Mouse (Mus musculus): ENCODE results near the gene Mat2b. TPM values are rescaled to one million over a fixed set of nuclear protein-coding genes. Genes with fewer than 3 reads are reported as not detected.
A peak's percentile ranks its signal among the peaks of the same experiment; 100 is the strongest.
"Not testable (repeated sequence)": the region's sequence is repeated elsewhere in the genome, so short reads cannot be mapped to it uniquely, and the experiment has no call there.

The Mat2b gene
- 98.7 and 108 TPM in 2 replicates for polyA plus RNA-seq (2016; fragmentation: Nextera tagmentation; extraction: Ambion mirVana)

DNA sequence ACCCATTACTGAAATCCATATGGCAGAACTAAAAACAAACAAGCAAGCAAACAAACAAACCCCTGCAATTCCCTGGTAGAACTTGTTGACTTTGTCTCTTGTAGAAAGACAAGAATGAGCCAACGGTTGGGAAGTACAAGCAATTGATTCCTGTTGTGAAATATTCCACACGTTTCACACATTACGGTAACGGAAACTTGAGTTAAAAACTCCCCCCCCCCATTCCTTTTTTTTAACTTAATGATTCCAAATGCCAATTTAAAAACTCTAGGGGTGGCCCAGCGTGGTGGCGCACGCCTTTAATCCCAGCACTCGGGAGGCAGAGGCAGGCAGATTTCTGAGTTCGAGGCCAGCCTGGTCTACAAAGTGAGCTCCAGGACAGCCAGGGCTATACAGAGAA, at the start of gene Mat2b:
TSS of gene Mat2b (minus strand) at position 101 of the 400 bp plus-strand sequence.
- H3K4me1 ChIP-seq (replicated peaks): peaks cover 27% of the 10 kb centered on the region
- 0 out of 2 replicates have a peak, but pooled peaks cover 4% of the 10 kb centered on the region for H3K9me3 ChIP-seq
- no peaks in the 10 kb centered on the region for H3K27me3 ChIP-seq (ENCODE audit: insufficient read depth, poor library complexity, severe bottlenecking)
- H3K27ac ChIP-seq: peak within 1 kb of the TSS; percentile 98
- peaks cover 8% of the 10 kb centered on the region for H3K36me3 ChIP-seq
- H3K4me3 ChIP-seq: peak within 1 kb of the TSS; percentile 79
- 90% methylated on average over 9 of the region's 9 CpGs for WGBS
- DNase-seq (ENCODE audit: low spot score): no peak

DNA sequence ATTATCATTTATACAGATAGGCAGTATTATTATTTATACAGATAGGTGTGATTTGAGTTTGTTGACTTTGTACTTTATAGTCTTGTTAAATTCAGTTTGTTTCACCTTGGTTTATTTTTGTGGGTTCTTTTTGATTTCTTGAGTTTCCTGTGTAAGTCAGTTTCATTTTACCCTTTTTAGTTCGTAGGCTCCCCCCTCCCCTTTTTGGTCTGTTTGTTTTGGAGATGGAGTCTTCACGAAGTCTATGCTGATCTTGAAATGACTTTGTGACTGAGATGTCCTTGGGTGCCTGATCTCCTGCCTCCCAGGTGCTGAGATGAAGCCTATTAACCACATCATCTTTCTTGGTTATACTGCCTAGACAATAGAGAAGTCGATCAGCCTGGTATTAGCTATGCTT, 49.3 kb upstream of the Mat2b start:
- no peak overlapping the region for H3K4me3 ChIP-seq
- no peak for DNase-seq (ENCODE audit: low spot score)
- 90% methylated on average over 3 of the region's 3 CpGs for WGBS

DNA sequence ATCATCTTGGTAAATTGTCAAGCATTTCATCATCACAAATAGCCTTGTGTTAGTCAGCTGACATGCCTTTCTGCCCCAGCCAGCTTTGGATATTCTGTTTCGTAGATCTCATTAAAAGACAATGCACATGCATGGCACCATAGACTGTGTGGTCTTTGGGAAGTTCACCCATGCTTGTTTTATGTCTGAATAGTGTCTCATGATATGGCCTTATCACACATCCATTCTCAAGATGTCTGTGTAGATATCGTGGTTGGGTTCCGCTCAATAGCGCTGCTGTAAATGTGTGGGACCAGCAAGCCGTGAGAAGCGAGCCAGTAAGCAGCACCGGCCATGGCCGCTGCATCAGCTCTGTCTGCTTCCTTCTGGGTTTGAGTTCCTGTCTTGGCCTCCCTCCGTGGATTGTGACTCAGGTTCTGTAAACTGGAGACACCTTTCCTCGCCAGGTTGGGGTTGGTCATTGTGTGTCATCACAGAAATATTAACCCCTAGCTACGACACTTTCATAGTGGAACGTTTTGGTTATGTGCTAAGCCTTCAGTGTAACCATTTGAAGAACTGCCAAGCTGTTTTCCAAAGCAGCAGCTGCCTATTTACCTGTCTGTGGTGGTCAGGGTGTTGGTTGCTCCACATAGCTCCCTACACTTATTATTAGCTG, 46.7 kb upstream of the Mat2b start:
- WGBS: 91% methylated on average over 12 of the region's 12 CpGs
- H3K27ac ChIP-seq: no peak overlapping the region

More for the DNA sequence above, 49.3 kb upstream of the Mat2b start:
- no peak overlapping the region for H3K27ac ChIP-seq
- H3K9me3 ChIP-seq: no peaks in the 10 kb centered on the region
- no peaks in the 10 kb centered on the region for H3K4me1 ChIP-seq (replicated peaks)
- peaks cover 30% of the 10 kb centered on the region for H3K36me3 ChIP-seq
- H3K27me3 ChIP-seq (ENCODE audit: insufficient read depth, poor library complexity, severe bottlenecking): no peaks in the 10 kb centered on the region

GRCm38 (mm10) chr11:40737369-40737768, 42.4 kb upstream of the Mat2b start:
- Histone ChIP-seq H3K27ac (no peak overlapping the region), H3K4me1 (replicated peaks) (peaks cover 21% of the 10 kb centered on the region), H3K36me3 (peaks cover 64% of the 10 kb centered on the region), H3K4me3 (no peak overlapping the region), H3K9me3 (no peaks in the 10 kb centered on the region), H3K27me3 (ENCODE audit: insufficient read depth, poor library complexity, severe bottlenecking) (no peaks in the 10 kb centered on the region)
- DNase-seq (ENCODE audit: low spot score): no peak
- 91% methylated on average over 3 of the region's 3 CpGs for WGBS

More for the DNA sequence above, 46.7 kb upstream of the Mat2b start:
- H3K4me1 ChIP-seq (replicated peaks): no peaks in the 10 kb centered on the region
- no peak overlapping the region for H3K4me3 ChIP-seq
- no peak for DNase-seq (ENCODE audit: low spot score)
- H3K36me3 ChIP-seq: peaks cover 53% of the 10 kb centered on the region
- no peaks in the 10 kb centered on the region for H3K9me3 ChIP-seq
- H3K27me3 ChIP-seq (ENCODE audit: insufficient read depth, poor library complexity, severe bottlenecking): no peaks in the 10 kb centered on the region

DNA sequence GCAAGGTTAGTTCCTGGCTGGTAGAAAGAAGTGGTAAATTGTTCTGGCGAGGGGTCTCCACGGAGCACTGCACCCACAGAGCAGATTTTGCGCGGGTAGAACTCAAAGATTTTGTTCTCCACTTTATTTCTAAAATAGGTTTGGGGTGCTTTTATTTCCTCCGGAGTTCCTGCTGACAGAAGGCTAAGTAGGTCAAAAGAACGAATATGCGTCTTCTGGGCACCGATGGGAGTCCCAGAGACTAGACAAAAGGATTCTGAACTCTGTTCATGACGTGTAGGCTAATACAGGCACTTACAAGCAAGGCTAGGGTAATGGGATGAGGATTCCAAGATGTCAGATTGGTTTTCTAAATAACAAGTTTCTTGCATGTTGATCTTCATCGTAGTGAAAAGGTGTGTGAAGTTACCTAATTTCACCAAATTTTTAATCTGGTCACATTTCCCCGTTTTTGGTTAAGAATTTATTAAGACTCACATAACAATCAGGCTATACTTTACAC, 39.3 kb upstream of the Mat2b start:
- peak overlapping the region; percentile 97 for H3K27ac ChIP-seq
- 5% methylated on average over 11 of the region's 11 CpGs for WGBS
- no peaks in the 10 kb centered on the region for H3K9me3 ChIP-seq
- DNase-seq (ENCODE audit: low spot score): no peak
- peaks cover 48% of the 10 kb centered on the region for H3K36me3 ChIP-seq
- H3K4me3 ChIP-seq: peak overlapping the region; percentile 94
- H3K27me3 ChIP-seq (ENCODE audit: insufficient read depth, poor library complexity, severe bottlenecking): no peaks in the 10 kb centered on the region
- H3K4me1 ChIP-seq (replicated peaks): peaks cover 33% of the 10 kb centered on the region

DNA sequence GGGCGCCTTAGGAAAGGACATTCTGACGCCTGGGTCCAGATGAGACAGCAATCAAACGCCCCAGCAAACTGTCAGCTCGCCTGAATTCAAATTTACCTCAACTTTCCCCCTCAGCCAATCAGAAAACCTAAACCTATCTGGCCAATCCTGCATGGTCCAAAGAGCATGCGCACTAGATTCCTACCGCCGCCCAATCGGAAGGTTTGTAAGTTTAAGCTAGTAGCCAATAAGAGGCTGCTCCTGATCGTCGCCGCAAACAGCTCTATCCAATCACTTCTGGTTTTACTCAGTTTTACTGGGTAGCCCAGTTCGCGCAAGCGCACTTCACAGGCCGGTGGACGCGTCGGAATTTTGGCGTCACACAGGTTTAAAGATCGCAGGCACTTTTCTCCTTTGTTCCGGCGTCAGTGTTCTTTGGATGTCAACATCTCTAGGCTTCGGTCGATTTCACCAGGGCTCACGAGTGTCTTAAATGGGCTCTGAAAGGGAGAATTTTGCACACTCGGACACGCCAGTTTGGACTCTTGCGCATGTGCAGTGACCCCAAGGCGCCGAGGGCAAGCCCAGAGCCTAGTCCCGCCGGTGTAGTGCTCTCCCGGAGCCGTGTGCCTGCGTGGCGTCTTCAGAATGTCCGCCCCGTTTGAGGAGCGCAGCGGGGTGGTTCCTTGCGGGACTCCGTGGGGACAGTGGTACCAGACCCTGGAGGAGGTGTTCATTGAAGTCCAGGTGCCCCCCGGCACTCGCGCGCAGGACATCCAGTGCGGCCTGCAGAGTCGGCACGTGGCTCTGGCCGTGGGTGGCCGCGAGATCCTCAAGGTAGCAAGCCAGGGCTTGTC, 38.6 kb upstream of the Mat2b start, which contains the start of the genes Hmmr and Nudcd2:
TSS of gene Hmmr (minus strand) at position 84 of the 836 bp plus-strand sequence.
TSS of gene Nudcd2 (plus strand) at position 329 of the 836 bp plus-strand sequence.
- WGBS: under 1% methylated on average over 52 of the region's 52 CpGs
- peak; percentile 95 for DNase-seq (ENCODE audit: low spot score)
- H3K27ac ChIP-seq: peak within 1 kb of the TSS; percentile 97
- peaks cover 48% of the 10 kb centered on the region for H3K36me3 ChIP-seq
- H3K4me3 ChIP-seq: peak within 1 kb of the TSS; percentile 94
- H3K27me3 ChIP-seq (ENCODE audit: insufficient read depth, poor library complexity, severe bottlenecking): no peaks in the 10 kb centered on the region
- peaks cover 33% of the 10 kb centered on the region for H3K4me1 ChIP-seq (replicated peaks)
- H3K9me3 ChIP-seq: no peaks in the 10 kb centered on the region

GRCm38 (mm10) chr11:40732997-40733338, 38.0 kb upstream of the Mat2b start:
- WGBS: 1% methylated on average over 14 of the region's 14 CpGs
- Histone ChIP-seq H3K4me3 (peak overlapping the region; percentile 94), H3K4me1 (replicated peaks) (peaks cover 33% of the 10 kb centered on the region), H3K27ac (peak overlapping the region; percentile 97), H3K36me3 (peaks cover 48% of the 10 kb centered on the region), H3K27me3 (ENCODE audit: insufficient read depth, poor library complexity, severe bottlenecking) (no peaks in the 10 kb centered on the region), H3K9me3 (no peaks in the 10 kb centered on the region)
- no peak for DNase-seq (ENCODE audit: low spot score)

DNA sequence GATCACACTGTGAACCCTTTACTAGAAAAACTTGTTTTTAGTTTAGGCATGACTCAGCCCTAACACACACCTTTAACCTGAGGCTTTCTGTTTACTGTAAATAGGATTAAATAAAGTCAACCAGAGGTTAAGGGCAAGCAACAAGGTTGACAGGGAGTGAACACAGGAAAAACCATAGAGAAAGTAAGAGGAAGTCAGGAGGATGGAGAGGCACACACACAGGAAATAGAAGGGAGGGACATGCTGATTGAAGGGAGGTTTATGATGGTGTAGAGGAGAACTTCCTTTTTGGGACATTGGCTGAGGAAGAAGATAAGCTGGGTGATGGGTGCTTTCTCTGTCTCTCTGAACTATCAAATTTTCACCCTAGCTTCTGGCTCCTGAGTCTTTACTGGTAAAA, 23.3 kb upstream of the Mat2b start:
- DNase-seq (ENCODE audit: low spot score): no peak
- H3K9me3 ChIP-seq: no peaks in the 10 kb centered on the region
- H3K4me3 ChIP-seq: no peak overlapping the region
- no peaks in the 10 kb centered on the region for H3K27me3 ChIP-seq (ENCODE audit: insufficient read depth, poor library complexity, severe bottlenecking)
- no peak overlapping the region for H3K27ac ChIP-seq
- H3K4me1 ChIP-seq (replicated peaks): no peaks in the 10 kb centered on the region
- peaks cover 100% of the 10 kb centered on the region for H3K36me3 ChIP-seq

DNA sequence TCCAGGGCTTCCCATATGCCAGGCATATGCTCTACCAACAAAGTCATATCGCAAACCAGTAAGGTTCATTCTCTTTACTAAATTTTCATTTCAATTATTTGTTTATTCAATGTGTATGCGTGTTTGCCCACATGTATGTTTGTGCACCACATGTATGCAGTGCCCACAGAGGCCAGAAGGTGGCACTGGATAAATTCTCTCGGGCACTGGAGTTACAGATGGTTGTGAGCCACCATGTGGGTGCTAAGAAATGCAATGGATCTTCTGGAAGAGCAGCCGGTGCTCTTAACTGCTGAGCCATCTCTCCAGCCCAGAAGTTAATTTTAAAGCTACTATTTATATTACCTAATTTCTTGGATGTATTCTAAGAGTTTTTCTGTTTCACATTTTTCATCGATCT, 20.5 kb upstream of the Mat2b start:
- H3K9me3 ChIP-seq: no peaks in the 10 kb centered on the region
- H3K4me1 ChIP-seq (replicated peaks): no peaks in the 10 kb centered on the region
- peaks cover 100% of the 10 kb centered on the region for H3K36me3 ChIP-seq
- H3K27me3 ChIP-seq (ENCODE audit: insufficient read depth, poor library complexity, severe bottlenecking): no peaks in the 10 kb centered on the region
- WGBS: 95% methylated on average over 5 of the region's 5 CpGs
- DNase-seq (ENCODE audit: low spot score): no peak
- H3K27ac ChIP-seq: no peak overlapping the region
- no peak overlapping the region for H3K4me3 ChIP-seq

GRCm38 (mm10) chr11:40713858-40714257, 18.9 kb upstream of the Mat2b start:
- Histone ChIP-seq H3K36me3 (peaks cover 100% of the 10 kb centered on the region), H3K4me1 (replicated peaks) (no peaks in the 10 kb centered on the region), H3K4me3 (no peak overlapping the region), H3K27me3 (ENCODE audit: insufficient read depth, poor library complexity, severe bottlenecking) (no peaks in the 10 kb centered on the region), H3K27ac (no peak overlapping the region), H3K9me3 (no peaks in the 10 kb centered on the region)
- WGBS: 89% methylated on average over 8 of the region's 8 CpGs
- no peak for DNase-seq (ENCODE audit: low spot score)

DNA sequence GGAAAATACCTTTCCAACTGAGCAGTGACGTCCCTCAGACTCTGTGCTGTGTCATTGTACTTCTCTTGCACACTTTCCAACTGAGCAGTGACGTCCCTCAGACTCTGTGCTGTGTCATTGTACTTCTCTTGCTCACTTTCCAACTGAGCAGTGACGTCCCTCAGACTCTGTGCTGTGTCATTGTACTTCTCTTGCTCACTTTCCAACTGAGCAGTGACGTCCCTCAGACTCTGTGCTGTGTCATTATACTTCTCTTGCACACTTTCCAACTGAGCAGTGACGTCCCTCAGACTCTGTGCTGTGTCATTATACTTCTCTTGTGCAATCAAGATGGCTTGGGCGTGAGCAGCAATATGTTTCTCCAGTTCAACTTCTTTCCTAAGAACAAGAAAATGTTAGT, 14.9 kb upstream of the Mat2b start:
- H3K4me3 ChIP-seq; H3K27ac ChIP-seq; H3K9me3 ChIP-seq; H3K4me1 ChIP-seq (replicated peaks); DNase-seq (ENCODE audit: low spot score); H3K27me3 ChIP-seq (ENCODE audit: insufficient read depth, poor library complexity, severe bottlenecking): not testable (repeated sequence)
- 91% methylated on average over 6 of the region's 6 CpGs for WGBS
- peaks cover 100% of the 10 kb centered on the region for H3K36me3 ChIP-seq

DNA sequence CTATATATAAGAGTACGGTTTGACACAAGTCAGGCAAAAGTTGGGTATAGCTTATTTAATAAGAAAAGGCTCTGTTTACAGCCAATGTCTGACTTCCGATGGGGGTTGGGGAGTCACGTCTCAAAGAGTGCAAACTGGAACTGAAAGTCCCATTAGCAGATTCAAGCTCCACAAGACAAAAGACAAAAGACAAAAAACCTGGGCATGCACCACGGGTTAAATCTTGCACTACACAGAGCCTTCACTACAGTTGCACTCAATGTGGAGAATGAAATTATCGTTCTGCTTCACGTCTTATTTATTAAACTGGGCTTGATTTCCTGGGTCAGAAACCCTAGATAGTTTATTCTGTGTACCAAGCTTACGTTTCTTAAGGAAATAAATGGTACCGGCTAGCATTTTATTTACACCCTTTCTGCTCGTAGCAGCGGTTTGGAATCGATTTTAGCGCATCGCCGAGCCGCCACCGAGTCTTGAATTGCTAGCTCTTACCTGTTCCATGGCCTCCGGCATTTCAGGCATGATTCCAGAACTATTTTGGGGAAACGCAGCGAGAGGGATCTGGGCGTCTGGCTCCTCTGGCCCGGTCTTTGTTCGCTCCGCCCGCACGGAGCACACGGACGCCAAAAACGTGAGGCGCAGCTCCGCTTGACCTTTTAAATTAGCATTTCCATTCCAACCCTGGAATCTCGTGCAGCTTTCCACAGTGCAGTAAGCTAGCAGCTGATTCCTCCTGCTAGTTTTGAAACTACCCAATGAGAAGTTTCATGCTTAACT, 504 bp downstream of the Mat2b start:
- Histone ChIP-seq H3K4me3 (peak overlapping the region; percentile 79), H3K27ac (peak overlapping the region; percentile 98), H3K9me3 (no peaks in the 10 kb centered on the region), H3K27me3 (ENCODE audit: insufficient read depth, poor library complexity, severe bottlenecking) (no peaks in the 10 kb centered on the region), H3K36me3 (peaks cover 2% of the 10 kb centered on the region), H3K4me1 (replicated peaks) (peaks cover 27% of the 10 kb centered on the region)
- peak; percentile 75 for DNase-seq (ENCODE audit: low spot score)
- WGBS: under 1% methylated on average over 31 of the region's 31 CpGs
